Mouse (Mus musculus) lung, postnatal 0 days (tissue): ENCODE results near the gene Zfp941.

Experiments used
- CTCF ChIP-seq: IDR thresholded peaks from 2 replicates; pipeline ENCODE4 v1.5.1; 2016; ENCODE audit warnings: antibody characterized with exemption, mild to moderate bottlenecking
- EP300 ChIP-seq: IDR thresholded peaks from 2 replicates; pipeline ENCODE4 v1.6.1; 2016; ENCODE audit warnings: antibody characterized with exemption, mild to moderate bottlenecking, control low read depth

GRCm38 (mm10) chr7:140859997-140860396 is 38.0 kb upstream of the Zfp941 start:
- TF ChIP-seq CTCF (no peak), EP300 (no peak)
